Mouse (Mus musculus) embryonic facial prominence, embryonic 14.5 days (tissue): ENCODE results near the gene Mid2. TPM values are rescaled to one million over a fixed set of nuclear protein-coding genes. Genes with fewer than 3 reads are reported as not detected.

Experiments used
- ATAC-seq: fragments of 200-750 bp; cut with Nextera tagmentation; 2 replicates; pipeline ENCODE4 v1.8.0; 2017; ENCODE audit warnings: low read depth, moderate number of reproducible peaks, moderate TSS enrichment
- DNase-seq: peaks from one replicate; pipeline ENCODE4 v3.0.0-alpha.2; 2015; ENCODE audit warnings: low spot score
- H3K27ac ChIP-seq: fragments of 300-500 bp; sonication (generic); replicated peaks from 2 replicates; pipeline ENCODE4 v1.5.1; 2014; ENCODE audit warnings: low read depth, mild to moderate bottlenecking, low read length, moderate library complexity
- H3K27me3 ChIP-seq: fragments of 300-500 bp; sonication (generic); replicated peaks from 2 replicates; pipeline ENCODE4 v1.6.1; 2014; ENCODE audit warnings: low read length; ENCODE audit not compliant: control insufficient read depth, insufficient read depth
- H3K36me3 ChIP-seq: fragments of 300-500 bp; sonication (generic); 2 replicates; pipeline ENCODE4 v1.6.1; 2014; ENCODE audit warnings: low read length, mixed read lengths; ENCODE audit not compliant: control insufficient read depth, insufficient read depth
- H3K4me1 ChIP-seq: fragments of 300-500 bp; sonication (generic); 2 replicates; pipeline ENCODE4 v1.6.1; 2014; ENCODE audit warnings: antibody characterized with exemption, low read length; ENCODE audit not compliant: control insufficient read depth, insufficient read depth
- H3K4me2 ChIP-seq: fragments of 300-500 bp; sonication (generic); 2 replicates; pipeline ENCODE4 v1.6.1; 2014; ENCODE audit warnings: low read depth, mild to moderate bottlenecking, low read length, moderate library complexity, mixed read lengths
- H3K4me3 ChIP-seq: fragments of 300-500 bp; sonication (generic); 2 replicates; pipeline ENCODE4 v1.5.1; 2014; ENCODE audit warnings: low read depth, mild to moderate bottlenecking, low read length
- H3K9ac ChIP-seq: fragments of 300-500 bp; sonication (generic); 2 replicates; pipeline ENCODE4 v1.6.1; 2014; ENCODE audit warnings: low read depth, mild to moderate bottlenecking, low read length, moderate library complexity, mixed read lengths
- H3K9me3 ChIP-seq: fragments of 300-500 bp; sonication (generic); 2 replicates; pipeline ENCODE4 v1.6.1; 2016; ENCODE audit warnings: low read length; ENCODE audit not compliant: control insufficient read depth
- WGBS: fragments of 180-500 bp; shearing (Covaris S2); extraction: QIAGEN DNeasy Blood & Tissue Kit; methylation state at CpG from one replicate; pipeline ENCODE4 v1.1.7; 2014; 5-methylcytosine and 5-hydroxymethylcytosine counted together
- polyA plus RNA-seq: library from polyadenylated mRNA; unstranded; fragments of >200 nt; fragmentation: Nextera tagmentation; extraction: Ambion mirVana; gene quantifications from 2 replicates; pipeline ENCODE4 v1.2.1, GENCODE M21; 2014

The Mid2 gene
- polyA plus RNA-seq, 1 experiment from 2014 or later = 8.2 TPM

DNA sequence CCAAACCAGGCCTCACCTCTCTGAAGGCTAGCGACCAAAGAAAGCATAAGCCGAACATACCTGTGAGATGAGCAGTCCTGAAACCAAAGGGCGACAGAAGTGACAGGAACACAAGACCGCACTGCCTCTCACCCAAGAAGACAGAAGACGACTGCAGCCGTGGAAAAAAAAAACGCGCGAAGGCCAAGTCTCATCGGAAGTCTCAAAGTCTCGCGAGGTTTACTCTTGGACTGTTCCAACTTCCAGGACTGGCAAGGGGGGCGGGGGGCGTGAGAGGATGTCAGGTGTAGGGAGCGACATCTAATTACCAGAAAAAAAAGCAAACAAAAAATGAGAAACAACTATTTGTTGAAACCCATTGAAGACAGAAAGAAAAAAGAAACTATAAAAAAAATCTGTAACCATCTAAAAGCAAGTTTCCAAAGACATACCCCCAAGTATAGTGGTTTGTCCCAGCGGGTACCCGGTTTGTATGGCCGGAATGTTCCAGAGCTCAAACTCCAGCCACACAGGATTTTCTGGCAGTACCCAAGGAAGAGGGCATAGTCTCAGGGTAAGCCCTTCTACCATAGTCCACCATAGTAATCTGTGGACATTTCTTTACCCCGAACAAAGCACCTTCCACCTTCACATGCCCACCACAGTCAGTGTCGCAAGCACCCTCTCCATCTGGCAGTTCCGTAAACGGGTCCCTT is 149.1 kb downstream of the Mid2 start, which contains the start of gene Tex13b:
Gene Tex13b, minus strand, starts transcription at position 122 of the 695 bp plus-strand sequence.
- Histone ChIP-seq H3K9ac (no peak within 1 kb of the TSS), H3K4me1 (no peaks in the 10 kb centered on the region), H3K9me3 (no peaks in the 10 kb centered on the region), H3K4me3 (no peak within 1 kb of the TSS), H3K36me3 (no peaks in the 10 kb centered on the region), H3K27me3 (peaks cover 4% of the 10 kb centered on the region; the same call in 1 of the 2 replicates), H3K27ac (no peak within 1 kb of the TSS), H3K4me2 (no peak within 1 kb of the TSS)
- WGBS = 93% methylated on average over 22 of the region's 22 CpGs
- DNase-seq (no peak), ATAC-seq (no peak)

Other genes with a start within 250 kb of the Mid2 start
- 45.1 and 47.0 TPM in 2 replicates for gene Prps1, start 208.0 kb upstream of the Mid2 start, polyA plus RNA-seq
- 99.9 and 108 TPM in 2 replicates for gene Tsc22d3, start 63.9 kb upstream of the Mid2 start, polyA plus RNA-seq
- not detected in 2 replicates for gene Tex13b, start 148.8 kb downstream of the Mid2 start, polyA plus RNA-seq
- 0.32 and 0.48 TPM in 2 replicates for gene Vsig1, start 243.0 kb downstream of the Mid2 start, polyA plus RNA-seq